Mouse (Mus musculus): ENCODE data around the gene Nsmce1.

DNA sequence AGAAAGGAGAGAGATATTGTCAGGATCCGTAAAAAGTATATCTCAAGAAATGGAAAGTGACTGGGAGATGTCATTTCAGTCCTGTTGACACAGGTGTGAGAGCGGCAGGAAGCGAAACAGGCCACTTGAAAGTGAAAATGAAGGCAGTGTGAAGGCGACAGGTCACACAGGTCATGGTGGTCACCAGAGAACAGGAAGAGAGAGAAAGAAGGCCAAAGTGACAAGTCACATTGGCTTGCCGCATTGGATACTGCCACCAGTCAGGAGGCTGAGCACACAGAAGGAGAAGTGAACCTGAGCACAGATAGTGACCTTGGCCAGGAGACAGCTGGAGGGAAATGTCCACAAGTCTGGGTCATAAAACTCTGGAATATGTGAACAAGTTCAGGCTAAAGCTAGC, 20.0 kb upstream of the Nsmce1 start:
- TF ChIP-seq CTCF (IDR thresholded peaks at IDR 0.05; ENCODE audit: extremely low read depth, insufficient read length, insufficient replicate concordance, low read depth, low read length) (no peak), POLR2A (IDR thresholded peaks at IDR 0.05; ENCODE audit: low read depth, low read length) (no peak)

All from small intestine, adult 2 months (tissue).